Mouse (Mus musculus): ENCODE results near the gene Olfr644.

- no peak for TF ChIP-seq CTCF (conservative IDR thresholded peaks at IDR 0.05 in 1 of 2, IDR thresholded peaks at IDR 0.05 in 1 of 2; ENCODE audit: low read depth in 2 of 2, low read length in 2 of 2)
- no peak for TF ChIP-seq E2F4 (IDR thresholded peaks at IDR 0.05; ENCODE audit: insufficient replicate concordance, low read depth, low read length)
- no peak for TF ChIP-seq POLR2A (IDR thresholded peaks at IDR 0.05; ENCODE audit: low read depth, low read length)
- TF ChIP-seq CHD2 (IDR thresholded peaks at IDR 0.05; ENCODE audit: low read length), result no peak
- no peak for TF ChIP-seq RCOR1 (conservative IDR thresholded peaks at IDR 0.05; ENCODE audit: low read depth, low read length)
- TF ChIP-seq HCFC1 (IDR thresholded peaks at IDR 0.05; ENCODE audit: low read depth, low read length), result no peak
These were observed 36.5 kb downstream of the Olfr644 start, which contains the start of gene Olfr641 for GRCm38 (mm10) chr7:104035145-104035544.

Measured in CH12.LX (cell line).